Mouse (Mus musculus) lung, postnatal 10 days (tissue): ENCODE data around the gene Wdr49.

Source experiments
- DNase-seq: peaks from one replicate; pipeline ENCODE4 v3.0.0; 2021

The Wdr49 gene

GRCm38 (mm10) chr3:75482056-75482455 is at the start of gene Wdr49:
TSS of gene Wdr49 (minus strand) at chr3:75482156.
- no peak for DNase-seq

- DNase-seq = no peak
Observed at GRCm38 (mm10) chr3:75531074-75531473, 49.1 kb upstream of the Wdr49 start.

- DNase-seq = no peak
Observed at GRCm38 (mm10) chr3:75522527-75522926, 40.6 kb upstream of the Wdr49 start.

- no peak for DNase-seq
Observed at GRCm38 (mm10) chr3:75521314-75521713, 39.4 kb upstream of the Wdr49 start.

- DNase-seq = peak; percentile 53
Observed at GRCm38 (mm10) chr3:75517631-75518250, 35.8 kb upstream of the Wdr49 start.

GRCm38 (mm10) chr3:75498961-75499960 is 17.3 kb upstream of the Wdr49 start:
- no peak for DNase-seq

- DNase-seq = no peak
Observed at GRCm38 (mm10) chr3:75492913-75493312, 11.0 kb upstream of the Wdr49 start.

GRCm38 (mm10) chr3:75475106-75475505 is 6.8 kb downstream of the Wdr49 start:
- no peak for DNase-seq

- no peak for DNase-seq
Observed at GRCm38 (mm10) chr3:75474657-75475056, 7.3 kb downstream of the Wdr49 start.

GRCm38 (mm10) chr3:75468154-75468553 is 13.8 kb downstream of the Wdr49 start:
- DNase-seq = no peak

- DNase-seq = no peak
Observed at GRCm38 (mm10) chr3:75430564-75431181, 51.3 kb downstream of the Wdr49 start.

- DNase-seq = no peak
Observed at GRCm38 (mm10) chr3:75395918-75396317, 86.0 kb downstream of the Wdr49 start.

- no peak for DNase-seq
Observed at GRCm38 (mm10) chr3:75395121-75395895, 86.6 kb downstream of the Wdr49 start.

- DNase-seq = no peak
Observed at GRCm38 (mm10) chr3:75394487-75394886, 87.5 kb downstream of the Wdr49 start.

GRCm38 (mm10) chr3:75381776-75382175 is 100.2 kb downstream of the Wdr49 start:
- no peak for DNase-seq

GRCm38 (mm10) chr3:75353972-75354371 is 128.0 kb downstream of the Wdr49 start:
- no peak for DNase-seq

GRCm38 (mm10) chr3:75337196-75337595 is 144.8 kb downstream of the Wdr49 start:
- no peak for DNase-seq

- no peak for DNase-seq
Observed at GRCm38 (mm10) chr3:75320999-75321398, 161.0 kb downstream of the Wdr49 start.

GRCm38 (mm10) chr3:75308861-75309260 is 173.1 kb downstream of the Wdr49 start:
- DNase-seq = no peak

- no peak for DNase-seq
Observed at GRCm38 (mm10) chr3:75308228-75308627, 173.7 kb downstream of the Wdr49 start.

GRCm38 (mm10) chr3:75305584-75305983 is 176.4 kb downstream of the Wdr49 start:
- no peak for DNase-seq

GRCm38 (mm10) chr3:75304621-75305020 is 177.3 kb downstream of the Wdr49 start:
- no peak for DNase-seq

GRCm38 (mm10) chr3:75301072-75301471 is 180.9 kb downstream of the Wdr49 start:
- no peak for DNase-seq
